Mouse (Mus musculus) hindbrain, postnatal 0 days (tissue): ENCODE data around the gene Slc22a2. TPM values are rescaled to one million over a fixed set of nuclear protein-coding genes. Genes with fewer than 3 reads are reported as not detected.
A peak's percentile ranks its signal among the peaks of the same experiment; 100 is the strongest.
"Not testable (repeated sequence)": the region's sequence is repeated elsewhere in the genome, so short reads cannot be mapped to it uniquely, and the experiment has no call there.

ENCODE experiments used
- ATAC-seq: fragments of 200-750 bp; cut with Nextera tagmentation; 2 replicates; pipeline ENCODE4 v1.8.0; 2017; ENCODE audit warnings: mild to moderate bottlenecking, moderate TSS enrichment, moderate library complexity
- DNase-seq: peaks from one replicate; pipeline ENCODE4 v3.0.0-alpha.2; 2015; ENCODE audit warnings: low spot score
- H3K27ac ChIP-seq: fragments of 300-500 bp; sonication (generic); 2 replicates; pipeline ENCODE4 v1.5.1; 2014; ENCODE audit warnings: mild to moderate bottlenecking
- H3K27me3 ChIP-seq: fragments of 300-500 bp; sonication (generic); 2 replicates; pipeline ENCODE4 v1.6.1; 2014; ENCODE audit warnings: low read length, mixed read lengths; ENCODE audit not compliant: insufficient read depth
- H3K36me3 ChIP-seq: fragments of 300-500 bp; sonication (generic); 2 replicates; pipeline ENCODE4 v1.6.1; 2014; ENCODE audit warnings: low read length, mixed read lengths; ENCODE audit not compliant: insufficient read depth
- H3K4me1 ChIP-seq: fragments of 300-500 bp; sonication (generic); 2 replicates; pipeline ENCODE4 v1.6.1; 2014; ENCODE audit warnings: antibody characterized with exemption, low read length, mixed read lengths; ENCODE audit not compliant: insufficient read depth
- H3K4me2 ChIP-seq: fragments of 300-500 bp; sonication (generic); 2 replicates; pipeline ENCODE4 v1.6.1; 2014; ENCODE audit warnings: low read depth, mild to moderate bottlenecking, low read length, moderate library complexity, mixed read lengths
- H3K4me3 ChIP-seq: fragments of 300-500 bp; sonication (generic); 2 replicates; pipeline ENCODE4 v1.5.1; 2014; ENCODE audit warnings: low read length
- H3K9ac ChIP-seq: fragments of 300-500 bp; sonication (generic); replicated peaks from 2 replicates; pipeline ENCODE4 v1.6.1; 2014; ENCODE audit warnings: mild to moderate bottlenecking, low read length, moderate library complexity, mixed read lengths
- H3K9me3 ChIP-seq: fragments of 300-500 bp; sonication (generic); 2 replicates; pipeline ENCODE4 v1.6.1; 2016; ENCODE audit warnings: low read length, mixed read lengths
- CTCF ChIP-seq: IDR thresholded peaks from 2 replicates; pipeline ENCODE4 v1.5.1; 2016; ENCODE audit warnings: antibody characterized with exemption, control low read depth, low read depth
- WGBS: fragments of 180-500 bp; shearing (Covaris S2); extraction: QIAGEN DNeasy Blood & Tissue Kit; methylation state at CpG from one replicate; pipeline ENCODE4 v1.1.7; 2014; 5-methylcytosine and 5-hydroxymethylcytosine counted together
- polyA plus RNA-seq: library from polyadenylated mRNA; unstranded; fragments of >200 nt; fragmentation: Nextera tagmentation; extraction: Ambion mirVana; gene quantifications from 2 replicates; pipeline ENCODE4 v1.2.1, GENCODE M21; 2015
- total RNA-seq: library from RNA; depleted of rRNA; stranded (reverse); fragments of >200 nt; gene quantifications from 2 replicates; pipeline ENCODE4 v1.2.3, GENCODE M21; 2014; rRNA removed

Gene Slc22a2
- 0.58 and 0.78 TPM in 2 replicates for total RNA-seq
- polyA plus RNA-seq, result 1.00 and 1.2 TPM in 2 replicates

GRCm38 (mm10) chr17:12583991-12584390, at the start of gene Slc22a2:
Gene Slc22a2, plus strand, starts transcription at chr17:12584132.
- Histone ChIP-seq H3K36me3 (no peaks in the 10 kb centered on the region), H3K4me1 (peaks cover 4% of the 10 kb centered on the region; the same call in 1 of the 2 replicates), H3K4me3 (no peak within 1 kb of the TSS), H3K9ac (no peak within 1 kb of the TSS), H3K9me3 (no peaks in the 10 kb centered on the region), H3K4me2 (no peak within 1 kb of the TSS), H3K27me3 (no peaks in the 10 kb centered on the region), H3K27ac (no peak within 1 kb of the TSS)
- 77% methylated on average over 10 of the region's 10 CpGs for WGBS
- DNase-seq (no peak), ATAC-seq (no peak)
- TF ChIP-seq CTCF, result no peak

GRCm38 (mm10) chr17:12534353-12535145, 49.4 kb upstream of the Slc22a2 start:
- Histone ChIP-seq H3K4me2 (no peak overlapping the region), H3K27me3 (no peaks in the 10 kb centered on the region), H3K4me1 (no peaks in the 10 kb centered on the region), H3K4me3 (no peak overlapping the region), H3K27ac (no peak overlapping the region), H3K9ac (no peak overlapping the region), H3K36me3 (no peaks in the 10 kb centered on the region), H3K9me3 (no peaks in the 10 kb centered on the region)
- no peak for ATAC-seq
- TF ChIP-seq CTCF, result peak; percentile 83
- peak; percentile 83 for DNase-seq
- WGBS, result 61% methylated on average over 13 of the region's 13 CpGs

DNA sequence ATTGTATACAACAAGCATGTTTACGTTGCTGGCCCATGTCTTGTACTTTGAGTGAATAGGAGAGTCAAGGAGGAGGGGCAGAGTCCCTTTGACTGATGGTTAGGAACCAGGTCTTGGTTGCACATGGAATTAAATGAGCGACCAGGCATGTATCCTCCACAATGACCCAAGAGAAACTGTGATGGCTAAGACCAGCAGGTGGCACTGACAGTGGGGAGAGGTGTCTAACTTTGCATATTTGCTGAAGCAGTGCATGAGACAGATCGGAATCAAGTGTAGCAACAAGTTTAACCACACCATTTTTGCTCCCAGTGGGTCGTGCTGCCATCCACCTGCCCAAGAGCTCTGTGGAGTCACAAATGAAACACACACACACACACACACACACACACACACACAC, 21.7 kb upstream of the Slc22a2 start:
- TF ChIP-seq CTCF, result no peak; the same call in 1 of the 2 replicates
- Histone ChIP-seq H3K27ac (no peak overlapping the region), H3K27me3 (no peaks in the 10 kb centered on the region), H3K4me3 (no peak overlapping the region), H3K4me2 (no peak overlapping the region), H3K9ac (no peak overlapping the region), H3K9me3 (0 out of 2 replicates have a peak, but pooled peaks cover 3% of the 10 kb centered on the region), H3K36me3 (no peaks in the 10 kb centered on the region), H3K4me1 (no peaks in the 10 kb centered on the region)
- DNase-seq, result no peak
- WGBS, result 87% methylated on average over 4 of the region's 4 CpGs
- no peak for ATAC-seq

- H3K36me3 ChIP-seq, H3K4me1 ChIP-seq, ATAC-seq, H3K9me3 ChIP-seq, H3K9ac ChIP-seq, H3K27ac ChIP-seq, H3K4me2 ChIP-seq, H3K27me3 ChIP-seq, DNase-seq, H3K4me3 ChIP-seq: not testable (repeated sequence)
- WGBS, result 89% methylated on average over 6 of the region's 6 CpGs
These were observed 19.4 kb upstream of the Slc22a2 start for GRCm38 (mm10) chr17:12564481-12565000.

- no peak for DNase-seq
- WGBS, result 90% methylated on average over 6 of the region's 6 CpGs
- H3K4me3 ChIP-seq, result no peak overlapping the region
These were observed 18.5 kb upstream of the Slc22a2 start for GRCm38 (mm10) chr17:12565443-12565842.

DNA sequence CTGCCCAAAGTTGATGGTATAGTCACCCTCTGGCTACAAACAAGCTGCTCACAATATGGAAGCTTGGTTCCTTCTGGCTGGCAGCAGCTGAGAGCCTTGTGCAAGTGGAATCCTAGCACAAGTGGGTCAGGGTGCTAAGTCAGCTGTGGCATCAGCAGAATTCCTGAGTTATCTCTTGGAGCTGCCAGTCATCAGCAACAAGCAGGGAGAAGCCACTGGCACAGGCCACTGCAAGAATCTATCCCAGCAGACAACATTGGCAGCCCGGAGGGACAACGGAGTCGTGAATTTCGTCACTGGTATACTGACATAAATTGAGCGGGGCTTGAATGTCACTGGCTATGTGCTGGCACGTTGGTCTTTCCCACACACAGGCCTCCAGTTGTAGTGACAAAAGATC, 12.6 kb upstream of the Slc22a2 start:
- DNase-seq (no peak), ATAC-seq (no peak)
- no peak overlapping the region for H3K4me3 ChIP-seq
- no peaks in the 10 kb centered on the region for H3K36me3 ChIP-seq
- no peak overlapping the region for H3K9ac ChIP-seq
- no peak overlapping the region for H3K27ac ChIP-seq
- TF ChIP-seq CTCF, result no peak
- no peaks in the 10 kb centered on the region for H3K4me1 ChIP-seq
- WGBS, result 70% methylated on average over 6 of the region's 6 CpGs
- no peaks in the 10 kb centered on the region for H3K9me3 ChIP-seq
- no peaks in the 10 kb centered on the region for H3K27me3 ChIP-seq
- no peak overlapping the region for H3K4me2 ChIP-seq

More at GRCm38 (mm10) chr17:12565443-12565842, 18.5 kb upstream of the Slc22a2 start:
- Histone ChIP-seq H3K27me3 (no peaks in the 10 kb centered on the region), H3K27ac (no peak overlapping the region), H3K36me3 (no peaks in the 10 kb centered on the region), H3K4me2 (no peak overlapping the region), H3K9ac (no peak overlapping the region), H3K9me3 (no peaks in the 10 kb centered on the region), H3K4me1 (no peaks in the 10 kb centered on the region)
- no peak for ATAC-seq
- no peak for TF ChIP-seq CTCF
